Mouse (Mus musculus) heart, adult 2 months (tissue): ENCODE measurements around the gene Pskh1. TPM values are rescaled to one million over a fixed set of nuclear protein-coding genes. Genes with fewer than 3 reads are reported as not detected.

ENCODE experiments used
- DNase-seq, 2 experiments: peaks; one replicate each; pipeline ENCODE4 v3.0.0; 2021
- H3K27ac ChIP-seq: fragments of 200-600 bp; 2 replicates; pipeline ENCODE4 v1.8.1; 2022
- H3K27me3 ChIP-seq: fragments of 200-500 bp; 2 replicates; pipeline ENCODE4 v1.6.1; 2012; ENCODE audit warnings: mild to moderate bottlenecking, low read length, inconsistent platforms, mixed read lengths; ENCODE audit not compliant: control insufficient read depth, insufficient read depth
- H3K36me3 ChIP-seq: fragments of 200-500 bp; 2 replicates; pipeline ENCODE4 v1.6.1; 2012; ENCODE audit warnings: low read length, inconsistent platforms; ENCODE audit not compliant: control insufficient read depth, insufficient read depth
- H3K4me1 ChIP-seq: fragments of 200-500 bp; 2 replicates; pipeline ENCODE4 v1.6.1; 2011; ENCODE audit warnings: low read length; ENCODE audit not compliant: control insufficient read depth, insufficient read depth
- H3K4me3 ChIP-seq: fragments of 200-600 bp; 2 replicates; pipeline ENCODE4 v1.8.1; 2022
- H3K79me2 ChIP-seq: fragments of 200-500 bp; replicated peaks from 2 replicates; pipeline ENCODE4 v1.6.1; 2012; ENCODE audit warnings: mild to moderate bottlenecking, inconsistent platforms, low read length, moderate library complexity, mixed read lengths; ENCODE audit not compliant: control insufficient read depth, insufficient read depth
- H3K9ac ChIP-seq: fragments of 200-500 bp; 2 replicates; pipeline ENCODE4 v1.6.1; 2012; ENCODE audit warnings: low read depth, mild to moderate bottlenecking, control low read depth, inconsistent platforms, low read length, mixed read lengths
- CTCF ChIP-seq: fragments of 200-600 bp; IDR thresholded peaks from 2 replicates; pipeline ENCODE4 v1.8.1; 2022; ENCODE audit warnings: antibody characterized with exemption, mild to moderate bottlenecking, moderate library complexity
- EP300 ChIP-seq: fragments of 200-500 bp; IDR thresholded peaks from 2 replicates; pipeline ENCODE4 v1.6.1; 2011; ENCODE audit warnings: low read depth, low read length, control low read depth; ENCODE audit not compliant: insufficient read depth
- POLR2A ChIP-seq: fragments of 200-500 bp; IDR thresholded peaks from 2 replicates; pipeline ENCODE4 v1.6.1; 2011; ENCODE audit warnings: mild to moderate bottlenecking, low read depth, low read length, control low read depth; ENCODE audit not compliant: insufficient read depth
- WGBS: fragments of 180-500 bp; shearing (Covaris S2); methylation state at CpG from one replicate; pipeline ENCODE4 v1.1.7; 2018; 5-methylcytosine and 5-hydroxymethylcytosine counted together
- intact Hi-C: fragments of 180-260 bp; cut with DNase I; formaldehyde crosslinking; loops from one replicate; pipeline ENCODE4 v1.15.1; 2025
- polyA plus RNA-seq: library from polyadenylated mRNA; depleted of rRNA; stranded (reverse); fragments of >200 nt; gene quantifications from 2 replicates; pipeline ENCODE4 v1.2.3, GENCODE M21; 2012
- total RNA-seq, 2 experiments: library from RNA; stranded (reverse); gene quantifications; 2 replicates each; pipeline ENCODE4 v1.2.3; 2021

Gene Pskh1
- total and polyA plus RNA-seq, 3 experiments: 16.5 to 28.7 (median 20.8) TPM

GRCm38 (mm10) chr8:105937496-105938305 is 37.5 kb downstream of the Pskh1 start:
- 0 out of 2 replicates have a peak, but pooled peaks have one; percentile 11 for TF ChIP-seq CTCF
- TF ChIP-seq EP300: 0 out of 2 replicates have a peak, but pooled peaks have one; percentile 6
- TF ChIP-seq POLR2A: peak; percentile 58; the same call in 1 of the 2 replicates
- peaks cover 4% of the 10 kb centered on the region for H3K4me1 ChIP-seq
- peak overlapping the region; percentile 82 for H3K9ac ChIP-seq
- H3K79me2 ChIP-seq: no peaks in the 10 kb centered on the region
- peak; percentile 73 to 74 for DNase-seq
- intact Hi-C loops: loop anchor here (2.0 kb wide), 2 partner anchors 27 to 37 kb away; partner anchors contain the start of gene Pskh1
- H3K27me3 ChIP-seq: no peaks in the 10 kb centered on the region
- H3K36me3 ChIP-seq: no peaks in the 10 kb centered on the region
- WGBS: under 1% methylated on average over 33 of the region's 33 CpGs
- peak overlapping the region; percentile 92 for H3K27ac ChIP-seq
- peak overlapping the region; percentile 95 for H3K4me3 ChIP-seq

DNA sequence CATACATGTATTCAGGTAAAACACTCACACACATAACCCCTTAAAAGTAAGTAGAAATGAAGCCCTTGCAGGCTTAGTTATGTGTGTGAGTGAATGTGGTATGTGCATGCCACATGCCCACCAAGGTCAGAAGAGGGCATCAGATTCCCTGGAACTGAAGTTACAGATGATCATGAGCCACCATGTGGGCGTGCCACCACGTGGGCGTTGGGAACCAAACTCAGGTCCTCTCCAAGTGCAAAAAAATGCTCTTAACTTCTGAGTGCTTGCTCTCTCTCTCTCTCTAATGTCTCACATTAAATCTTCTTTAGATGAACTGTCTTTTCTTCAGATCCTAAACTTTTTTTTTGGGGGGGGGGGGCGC is 38.0 kb downstream of the Pskh1 start, which contains the start of gene Psmb10:
Gene Psmb10 (minus strand): TSS at position 139 of the 364 bp plus-strand sequence.
- H3K79me2 ChIP-seq: no peaks in the 10 kb centered on the region
- peak within 1 kb of the TSS; percentile 92 for H3K27ac ChIP-seq
- WGBS: 12% methylated on average over 4 of the region's 4 CpGs
- intact Hi-C loops: loop anchor here (2.0 kb wide), 1 partner anchor 27 kb away; no protein-coding TSS in a partner anchor
- H3K4me1 ChIP-seq: peaks cover 4% of the 10 kb centered on the region
- H3K27me3 ChIP-seq: no peaks in the 10 kb centered on the region
- H3K36me3 ChIP-seq: no peaks in the 10 kb centered on the region
- H3K4me3 ChIP-seq: peak within 1 kb of the TSS; percentile 95
- no peak for DNase-seq
- no peak for TF ChIP-seq POLR2A
- peak; percentile 56; the same call in 1 of the 2 replicates for TF ChIP-seq EP300
- no peak for TF ChIP-seq CTCF
- H3K9ac ChIP-seq: peak within 1 kb of the TSS; percentile 82

- intact Hi-C loops: no loop called here
- no peak overlapping the region for H3K9ac ChIP-seq
- no peaks in the 10 kb centered on the region for H3K27me3 ChIP-seq
- no peaks in the 10 kb centered on the region for H3K36me3 ChIP-seq
- H3K4me3 ChIP-seq: no peak overlapping the region
- H3K79me2 ChIP-seq: no peaks in the 10 kb centered on the region
- WGBS: 71% methylated on average over 11 of the region's 11 CpGs
- peaks cover 1% of the 10 kb centered on the region for H3K4me1 ChIP-seq
- TF ChIP-seq CTCF: no peak
- TF ChIP-seq EP300: no peak
- TF ChIP-seq POLR2A: no peak
- no peak for DNase-seq
- H3K27ac ChIP-seq: no peak overlapping the region
Observed at GRCm38 (mm10) chr8:105942026-105942425, 41.8 kb downstream of the Pskh1 start.

- Histone ChIP-seq H3K4me1 (peaks cover 1% of the 10 kb centered on the region), H3K79me2 (no peaks in the 10 kb centered on the region), H3K36me3 (no peaks in the 10 kb centered on the region), H3K9ac (no peak overlapping the region), H3K4me3 (no peak overlapping the region), H3K27ac (no peak overlapping the region), H3K27me3 (no peaks in the 10 kb centered on the region)
- 97% methylated on average over 5 of the region's 5 CpGs for WGBS
- intact Hi-C loops: no loop called here
- TF ChIP-seq EP300: no peak
- TF ChIP-seq POLR2A: no peak
- no peak for TF ChIP-seq CTCF
- no peak for DNase-seq
Observed at GRCm38 (mm10) chr8:105942542-105942941, 42.3 kb downstream of the Pskh1 start.

DNA sequence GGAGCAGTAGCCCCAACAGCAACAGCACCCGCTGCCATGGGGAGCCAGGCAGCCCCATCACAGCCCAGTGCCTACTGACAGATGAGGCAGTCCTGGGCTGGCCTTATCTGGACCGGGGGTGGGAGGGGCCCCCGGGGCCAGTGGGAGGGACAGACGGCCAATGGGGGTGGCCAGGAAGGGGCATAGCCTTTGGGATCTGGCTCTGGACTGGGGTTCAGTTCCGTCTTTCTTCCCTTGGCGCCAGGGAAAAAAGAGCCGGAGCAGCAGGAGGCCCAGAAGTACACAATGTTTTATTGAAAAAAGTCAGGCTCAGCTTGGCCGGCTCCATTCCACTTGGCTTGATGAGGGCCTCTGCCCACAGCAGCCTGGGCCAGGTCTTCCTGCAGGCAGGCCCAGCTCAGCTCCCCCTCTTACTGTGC is 43.1 kb downstream of the Pskh1 start, which contains the start of gene Lcat:
Gene Lcat (minus strand): TSS at position 62 of the 419 bp plus-strand sequence.
- WGBS: 62% methylated on average over 8 of the region's 8 CpGs
- no peaks in the 10 kb centered on the region for H3K79me2 ChIP-seq
- H3K4me1 ChIP-seq: peaks cover under 1% of the 10 kb centered on the region
- no peak for TF ChIP-seq EP300
- no peak for TF ChIP-seq POLR2A
- no peak for TF ChIP-seq CTCF
- H3K9ac ChIP-seq: no peak within 1 kb of the TSS
- intact Hi-C loops: no loop called here
- no peaks in the 10 kb centered on the region for H3K27me3 ChIP-seq
- DNase-seq: no peak
- no peaks in the 10 kb centered on the region for H3K36me3 ChIP-seq
- no peak within 1 kb of the TSS for H3K4me3 ChIP-seq
- H3K27ac ChIP-seq: no peak within 1 kb of the TSS

DNA sequence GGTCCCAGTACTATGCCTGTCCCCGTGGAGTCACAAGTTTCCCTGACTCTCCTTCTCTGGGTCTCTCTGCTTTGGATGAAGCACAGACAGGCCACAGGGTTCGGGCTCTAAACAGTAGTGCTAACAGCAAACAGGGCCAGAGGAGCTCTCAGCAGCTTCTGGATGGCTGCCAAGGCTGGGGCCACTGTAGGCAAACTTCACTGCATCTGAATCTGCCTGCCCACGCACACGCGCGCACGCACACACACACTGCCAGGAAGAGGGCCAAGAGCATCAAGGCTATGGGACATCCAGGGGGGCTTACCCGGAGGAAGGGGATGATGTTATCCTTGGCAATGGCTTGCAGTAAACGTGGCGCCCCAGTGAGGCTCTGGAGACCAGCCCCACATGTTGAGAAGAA is 49.1 kb downstream of the Pskh1 start:
- Histone ChIP-seq H3K9ac (no peak overlapping the region), H3K4me3 (no peak overlapping the region), H3K4me1 (peaks cover 9% of the 10 kb centered on the region), H3K27me3 (no peaks in the 10 kb centered on the region), H3K27ac (no peak overlapping the region), H3K79me2 (no peaks in the 10 kb centered on the region), H3K36me3 (no peaks in the 10 kb centered on the region)
- peak in 1 of 2 experiments; percentile 40 for DNase-seq
- 40% methylated on average over 10 of the region's 10 CpGs for WGBS
- TF ChIP-seq CTCF: no peak
- no peak for TF ChIP-seq EP300
- TF ChIP-seq POLR2A: no peak
- intact Hi-C loops: no loop called here
